Mouse (Mus musculus) hindbrain, postnatal 0 days (tissue): Measurements from ENCODE around the gene Rmnd5b. TPM values are rescaled to one million over a fixed set of nuclear protein-coding genes. Genes with fewer than 3 reads are reported as not detected.
A peak's percentile ranks its signal among the peaks of the same experiment; 100 is the strongest.

Source experiments
- ATAC-seq: fragments of 200-750 bp; cut with Nextera tagmentation; 2 replicates; pipeline ENCODE4 v1.8.0; 2017; ENCODE audit warnings: mild to moderate bottlenecking, moderate TSS enrichment, moderate library complexity
- DNase-seq: peaks from one replicate; pipeline ENCODE4 v3.0.0-alpha.2; 2015; ENCODE audit warnings: low spot score
- H3K27ac ChIP-seq: fragments of 300-500 bp; sonication (generic); 2 replicates; pipeline ENCODE4 v1.5.1; 2014; ENCODE audit warnings: mild to moderate bottlenecking
- H3K27me3 ChIP-seq: fragments of 300-500 bp; sonication (generic); 2 replicates; pipeline ENCODE4 v1.6.1; 2014; ENCODE audit warnings: low read length, mixed read lengths; ENCODE audit not compliant: insufficient read depth
- H3K36me3 ChIP-seq: fragments of 300-500 bp; sonication (generic); 2 replicates; pipeline ENCODE4 v1.6.1; 2014; ENCODE audit warnings: low read length, mixed read lengths; ENCODE audit not compliant: insufficient read depth
- H3K4me1 ChIP-seq: fragments of 300-500 bp; sonication (generic); 2 replicates; pipeline ENCODE4 v1.6.1; 2014; ENCODE audit warnings: antibody characterized with exemption, low read length, mixed read lengths; ENCODE audit not compliant: insufficient read depth
- H3K4me2 ChIP-seq: fragments of 300-500 bp; sonication (generic); 2 replicates; pipeline ENCODE4 v1.6.1; 2014; ENCODE audit warnings: low read depth, mild to moderate bottlenecking, low read length, moderate library complexity, mixed read lengths
- H3K4me3 ChIP-seq: fragments of 300-500 bp; sonication (generic); 2 replicates; pipeline ENCODE4 v1.5.1; 2014; ENCODE audit warnings: low read length
- H3K9ac ChIP-seq: fragments of 300-500 bp; sonication (generic); replicated peaks from 2 replicates; pipeline ENCODE4 v1.6.1; 2014; ENCODE audit warnings: mild to moderate bottlenecking, low read length, moderate library complexity, mixed read lengths
- H3K9me3 ChIP-seq: fragments of 300-500 bp; sonication (generic); 2 replicates; pipeline ENCODE4 v1.6.1; 2016; ENCODE audit warnings: low read length, mixed read lengths
- CTCF ChIP-seq: IDR thresholded peaks from 2 replicates; pipeline ENCODE4 v1.5.1; 2016; ENCODE audit warnings: antibody characterized with exemption, control low read depth, low read depth
- WGBS: fragments of 180-500 bp; shearing (Covaris S2); extraction: QIAGEN DNeasy Blood & Tissue Kit; methylation state at CpG from one replicate; pipeline ENCODE4 v1.1.7; 2014; 5-methylcytosine and 5-hydroxymethylcytosine counted together
- polyA plus RNA-seq: library from polyadenylated mRNA; unstranded; fragments of >200 nt; fragmentation: Nextera tagmentation; extraction: Ambion mirVana; gene quantifications from 2 replicates; pipeline ENCODE4 v1.2.1, GENCODE M21; 2015
- total RNA-seq: library from RNA; depleted of rRNA; stranded (reverse); fragments of >200 nt; gene quantifications from 2 replicates; pipeline ENCODE4 v1.2.3, GENCODE M21; 2014

Rmnd5b gene
- total and polyA plus RNA-seq, 2 experiments from 2014 or later: 63.8 to 99.9 TPM

GRCm38 (mm10) chr11:51609266-51609909 lies 26.3 kb downstream of the Rmnd5b start:
- no peak overlapping the region for H3K4me3 ChIP-seq
- no peaks in the 10 kb centered on the region for H3K9me3 ChIP-seq
- no peak overlapping the region for H3K9ac ChIP-seq
- no peak overlapping the region for H3K27ac ChIP-seq
- no peaks in the 10 kb centered on the region for H3K4me1 ChIP-seq
- DNase-seq: no peak
- peaks cover 2% of the 10 kb centered on the region; the same call in 1 of the 2 replicates for H3K36me3 ChIP-seq
- H3K27me3 ChIP-seq: no peaks in the 10 kb centered on the region; the same call in 1 of the 2 replicates
- no peak overlapping the region for H3K4me2 ChIP-seq
- no peak for TF ChIP-seq CTCF
- ATAC-seq: no peak
- 84% methylated on average over 3 of the region's 3 CpGs for WGBS

GRCm38 (mm10) chr11:51607096-51607738 lies 28.5 kb downstream of the Rmnd5b start:
- WGBS: 6% methylated on average over 15 of the region's 15 CpGs
- Histone ChIP-seq H3K4me3 (peak overlapping the region; percentile 99), H3K4me1 (no peaks in the 10 kb centered on the region), H3K9ac (peak overlapping the region; percentile 96), H3K27me3 (no peaks in the 10 kb centered on the region), H3K4me2 (peak overlapping the region; percentile 82), H3K9me3 (no peaks in the 10 kb centered on the region), H3K27ac (peak overlapping the region; percentile 96), H3K36me3 (peaks cover 23% of the 10 kb centered on the region)
- no peak for TF ChIP-seq CTCF
- no peak for DNase-seq
- ATAC-seq: peak; percentile 62; the same call in 1 of the 2 replicates

GRCm38 (mm10) chr11:51606447-51607095 lies 29.1 kb downstream of the Rmnd5b start, which contains the start of gene Hnrnpab:
Gene Hnrnpab (minus strand): TSS chr11:51606847.
- peak within 1 kb of the TSS; percentile 96 for H3K27ac ChIP-seq
- H3K9me3 ChIP-seq: no peaks in the 10 kb centered on the region
- H3K4me1 ChIP-seq: no peaks in the 10 kb centered on the region
- no peak for TF ChIP-seq CTCF
- peak within 1 kb of the TSS; percentile 96 for H3K9ac ChIP-seq
- peak within 1 kb of the TSS; percentile 82 for H3K4me2 ChIP-seq
- H3K27me3 ChIP-seq: no peaks in the 10 kb centered on the region
- WGBS: under 1% methylated on average over 82 of the region's 91 CpGs
- ATAC-seq (peak; percentile 97), DNase-seq (peak; percentile 99)
- H3K36me3 ChIP-seq: peaks cover 29% of the 10 kb centered on the region
- peak within 1 kb of the TSS; percentile 99 for H3K4me3 ChIP-seq

GRCm38 (mm10) chr11:51605602-51606446 lies 29.9 kb downstream of the Rmnd5b start:
- H3K27ac ChIP-seq: peak overlapping the region; percentile 96
- H3K36me3 ChIP-seq: peaks cover 37% of the 10 kb centered on the region
- H3K4me1 ChIP-seq: no peaks in the 10 kb centered on the region
- peak overlapping the region; percentile 82 for H3K4me2 ChIP-seq
- peak overlapping the region; percentile 99 for H3K4me3 ChIP-seq
- no peaks in the 10 kb centered on the region for H3K27me3 ChIP-seq
- under 1% methylated on average over 71 of the region's 81 CpGs for WGBS
- DNase-seq: peak; percentile 87
- TF ChIP-seq CTCF: no peak
- no peaks in the 10 kb centered on the region for H3K9me3 ChIP-seq
- peak; percentile 47 for ATAC-seq
- peak overlapping the region; percentile 96 for H3K9ac ChIP-seq

- no peak overlapping the region for H3K4me2 ChIP-seq
- H3K36me3 ChIP-seq: peaks cover 72% of the 10 kb centered on the region
- no peak for ATAC-seq
- no peak overlapping the region for H3K27ac ChIP-seq
- TF ChIP-seq CTCF: no peak
- no peak overlapping the region for H3K4me3 ChIP-seq
- no peaks in the 10 kb centered on the region for H3K4me1 ChIP-seq
- no peak for DNase-seq
- H3K9me3 ChIP-seq: no peaks in the 10 kb centered on the region
- no peak overlapping the region for H3K9ac ChIP-seq
- H3K27me3 ChIP-seq: no peaks in the 10 kb centered on the region
- WGBS: 90% methylated on average over 3 of the region's 3 CpGs
These were observed 33.4 kb downstream of the Rmnd5b start for GRCm38 (mm10) chr11:51602253-51602652.

GRCm38 (mm10) chr11:51597553-51597952 lies 38.1 kb downstream of the Rmnd5b start:
- ATAC-seq: no peak

More at GRCm38 (mm10) chr11:51597553-51597952, 38.1 kb downstream of the Rmnd5b start:
- H3K9ac ChIP-seq: no peak overlapping the region
- H3K36me3 ChIP-seq: peaks cover 89% of the 10 kb centered on the region
- H3K27ac ChIP-seq: no peak overlapping the region
- H3K4me1 ChIP-seq: no peaks in the 10 kb centered on the region
- no peak for DNase-seq
- WGBS: 78% methylated on average over 2 of the region's 2 CpGs
- no peaks in the 10 kb centered on the region for H3K9me3 ChIP-seq
- no peak overlapping the region for H3K4me3 ChIP-seq
- no peak overlapping the region for H3K4me2 ChIP-seq
- TF ChIP-seq CTCF: no peak
- no peaks in the 10 kb centered on the region for H3K27me3 ChIP-seq
